Mouse (Mus musculus): ENCODE data around the gene Pik3ap1. TPM values are rescaled to one million over a fixed set of nuclear protein-coding genes. Genes with fewer than 3 reads are reported as not detected.

Pik3ap1 gene
- total and polyA plus RNA-seq, 3 experiments, result 0.12 to 0.40 TPM; not detected in 1

- H3K27ac ChIP-seq (ENCODE audit: control insufficient read depth, low read depth, low read length), result no peak overlapping the region
- H3K4me3 ChIP-seq (ENCODE audit: control insufficient read depth in 1 of 2, insufficient read depth in 1 of 2, low read depth in 2 of 2, low read length in 2 of 2), result no peak overlapping the region
- H3K9ac ChIP-seq (ENCODE audit: control insufficient read depth, low read depth, low read length, poor library complexity, severe bottlenecking), result no peak overlapping the region
- no peak for DNase-seq (ENCODE audit: low read depth, low spot score)
- no peaks in the 10 kb centered on the region; a peak in 1 of 4 replicates for H3K36me3 ChIP-seq (ENCODE audit: control insufficient read depth in 1 of 2, insufficient read depth in 2 of 2, low read length in 2 of 2)
- no peaks in the 10 kb centered on the region for H3K4me1 ChIP-seq (ENCODE audit: control insufficient read depth in 1 of 2, insufficient read depth in 2 of 2, low read length in 2 of 2)
- H3K9me3 ChIP-seq (replicated peaks; ENCODE audit: insufficient read depth, low read length), result no peaks in the 10 kb centered on the region
- 0 out of 4 replicates have a peak, but pooled peaks cover 0 to 1% of the 10 kb centered on the region in 2 experiments for H3K27me3 ChIP-seq (ENCODE audit: control insufficient read depth in 1 of 2, insufficient read depth in 2 of 2, low read length in 2 of 2)
- TF ChIP-seq ZMIZ1 (IDR thresholded peaks at IDR 0.05; ENCODE audit: low read depth, low read length) (no peak), KAT2A (conservative IDR thresholded peaks at IDR 0.05; ENCODE audit: low read depth, low read length) (no peak), MAFK (IDR thresholded peaks at IDR 0.05; ENCODE audit: borderline replicate concordance, low read depth, low read length) (no peak), USF1 (IDR thresholded peaks at IDR 0.05; ENCODE audit: low read depth, low read length) (no peak), TBP (IDR thresholded peaks at IDR 0.05; ENCODE audit: low read depth, low read length) (no peak), JUND (IDR thresholded peaks at IDR 0.05; ENCODE audit: low read depth, low read length) (no peak), UBTF (IDR thresholded peaks at IDR 0.05; ENCODE audit: borderline replicate concordance, insufficient read depth, low read depth, low read length) (no peak), ZNF384 (IDR thresholded peaks at IDR 0.05; ENCODE audit: low read depth, low read length) (no peak), MEF2A (IDR thresholded peaks at IDR 0.05; ENCODE audit: extremely low read depth, insufficient replicate concordance, low read depth, low read length, poor library complexity, severe bottlenecking) (no peak), POLR2AphosphoS2 (IDR thresholded peaks at IDR 0.05; ENCODE audit: low read length) (no peak), TCF12 (IDR thresholded peaks at IDR 0.05; ENCODE audit: low read depth, low read length) (no peak), ELF1 (IDR thresholded peaks at IDR 0.05; ENCODE audit: low read depth, low read length) (no peak), E2F4 (IDR thresholded peaks at IDR 0.05; ENCODE audit: borderline replicate concordance, low read depth, low read length) (no peak), NELFE (IDR thresholded peaks at IDR 0.05; ENCODE audit: low read depth, low read length) (no peak), TAL1 (IDR thresholded peaks at IDR 0.05; ENCODE audit: low read length) (no peak), RCOR1 (IDR thresholded peaks at IDR 0.05; ENCODE audit: low read depth, low read length) (no peak), CHD2 (IDR thresholded peaks at IDR 0.05; ENCODE audit: low read length) (no peak)
- H3K79me2 ChIP-seq (ENCODE audit: control insufficient read depth, insufficient read depth, low read length, poor library complexity), result no peaks in the 10 kb centered on the region
These were observed 9.1 kb downstream of the Pik3ap1 start for GRCm38 (mm10) chr19:41375791-41376190.

- H3K4me3 ChIP-seq (ENCODE audit: control insufficient read depth in 1 of 2, insufficient read depth in 1 of 2, low read depth in 2 of 2, low read length in 2 of 2), result no peak overlapping the region
- no peak overlapping the region for H3K9ac ChIP-seq (ENCODE audit: control insufficient read depth, low read depth, low read length, poor library complexity, severe bottlenecking)
- H3K27me3 ChIP-seq (ENCODE audit: control insufficient read depth in 1 of 2, insufficient read depth in 2 of 2, low read length in 2 of 2), result 0 out of 4 replicates have a peak, but pooled peaks cover 0 to 1% of the 10 kb centered on the region in 2 experiments
- TF ChIP-seq SMC3 (IDR thresholded peaks at IDR 0.05; ENCODE audit: low read depth, low read length) (no peak), USF1 (IDR thresholded peaks at IDR 0.05; ENCODE audit: low read depth, low read length) (no peak), HCFC1 (IDR thresholded peaks at IDR 0.05; ENCODE audit: low read depth, low read length) (no peak)
- H3K4me1 ChIP-seq (ENCODE audit: control insufficient read depth in 1 of 2, insufficient read depth in 2 of 2, low read length in 2 of 2), result no peaks in the 10 kb centered on the region
- H3K27ac ChIP-seq (ENCODE audit: control insufficient read depth, low read depth, low read length), result no peak overlapping the region
- DNase-seq (ENCODE audit: low read depth, low spot score), result no peak
- H3K9me3 ChIP-seq (replicated peaks; ENCODE audit: insufficient read depth, low read length), result no peaks in the 10 kb centered on the region
- H3K36me3 ChIP-seq (ENCODE audit: control insufficient read depth in 1 of 2, insufficient read depth in 2 of 2, low read length in 2 of 2), result no peaks in the 10 kb centered on the region; a peak in 1 of 4 replicates
- no peaks in the 10 kb centered on the region for H3K79me2 ChIP-seq (ENCODE audit: control insufficient read depth, insufficient read depth, low read length, poor library complexity)
These were observed 9.8 kb downstream of the Pik3ap1 start for GRCm38 (mm10) chr19:41375096-41375495.
